Mouse (Mus musculus): ENCODE results near the gene Ddah2.

Gene Ddah2

GRCm38 (mm10) chr17:35108097-35108496 lies 49.3 kb downstream of the Ddah2 start, which contains the start of gene Ly6g5c:
Ly6g5c (plus strand) TSS chr17:35108279.
- DNase-seq, result no peak
